Mouse (Mus musculus): ENCODE measurements around the gene Eif2b4. TPM values are rescaled to one million over a fixed set of nuclear protein-coding genes. Genes with fewer than 3 reads are reported as not detected.
A peak's percentile ranks its signal among the peaks of the same experiment; 100 is the strongest.

The Eif2b4 gene
- polyA plus RNA-seq (2014; fragmentation: Nextera tagmentation; extraction: Ambion mirVana), result 52.5 and 60.2 TPM in 2 replicates

- H3K4me3 ChIP-seq (ENCODE audit: low read depth, low read length), result peak within 1 kb of the TSS; percentile 88
- peaks cover 14% of the 10 kb centered on the region; the same call in 1 of the 2 replicates for H3K4me1 ChIP-seq (ENCODE audit: control insufficient read depth, insufficient read depth, low read length)
- H3K36me3 ChIP-seq (ENCODE audit: control insufficient read depth, insufficient read depth, low read length), result peaks cover 58% of the 10 kb centered on the region
- H3K4me2 ChIP-seq (replicated peaks; ENCODE audit: low read depth, low read length), result peak within 1 kb of the TSS; percentile 78
- H3K27ac ChIP-seq (ENCODE audit: low read length), result peak within 1 kb of the TSS; percentile 80
- H3K27me3 ChIP-seq (ENCODE audit: control insufficient read depth, insufficient read depth, low read length), result no peaks in the 10 kb centered on the region
- under 1% methylated on average over 48 of the region's 48 CpGs for whole genome bisulfite sequencing
- H3K9me3 ChIP-seq (ENCODE audit: control insufficient read depth, low read depth, low read length), result no peaks in the 10 kb centered on the region
- H3K9ac ChIP-seq (replicated peaks; ENCODE audit: low read depth, low read length), result peak within 1 kb of the TSS; percentile 69
- peak; percentile 95 for ATAC-seq (ENCODE audit: insufficient number of reproducible peaks, insufficient read depth, low FRiP score, low read depth)
Measured at GRCm38 (mm10) chr5:31192939-31193630, at the start of gene Eif2b4, which contains the start of gene Snx17. Eif2b4 (minus strand) TSS chr5:31193430. Snx17 (plus strand) TSS chr5:31193227.

- Histone ChIP-seq H3K9ac (replicated peaks; ENCODE audit: low read depth, low read length) (peak overlapping the region; percentile 0; the same call in 1 of the 2 replicates), H3K36me3 (ENCODE audit: control insufficient read depth, insufficient read depth, low read length) (peaks cover 36% of the 10 kb centered on the region), H3K9me3 (ENCODE audit: control insufficient read depth, low read depth, low read length) (no peaks in the 10 kb centered on the region), H3K4me2 (replicated peaks; ENCODE audit: low read depth, low read length) (peak overlapping the region; percentile 71), H3K4me3 (ENCODE audit: low read depth, low read length) (peak overlapping the region; percentile 91), H3K27me3 (ENCODE audit: control insufficient read depth, insufficient read depth, low read length) (no peaks in the 10 kb centered on the region), H3K27ac (ENCODE audit: low read length) (no peak overlapping the region), H3K4me1 (ENCODE audit: control insufficient read depth, insufficient read depth, low read length) (peaks cover 5% of the 10 kb centered on the region; the same call in 1 of the 2 replicates)
- ATAC-seq (ENCODE audit: insufficient number of reproducible peaks, insufficient read depth, low FRiP score, low read depth), result no peak
- WGBS, result 23% methylated on average over 10 of the region's 10 CpGs
Measured at GRCm38 (mm10) chr5:31242191-31242590, 49.0 kb upstream of the Eif2b4 start.

- peaks cover 5% of the 10 kb centered on the region; the same call in 1 of the 2 replicates for H3K4me1 ChIP-seq (ENCODE audit: control insufficient read depth, insufficient read depth, low read length)
- H3K9me3 ChIP-seq (ENCODE audit: control insufficient read depth, low read depth, low read length), result no peaks in the 10 kb centered on the region
- peak overlapping the region; percentile 71 for H3K4me2 ChIP-seq (replicated peaks; ENCODE audit: low read depth, low read length)
- no peak for ATAC-seq (ENCODE audit: insufficient number of reproducible peaks, insufficient read depth, low FRiP score, low read depth)
- peak overlapping the region; percentile 98 for H3K27ac ChIP-seq (ENCODE audit: low read length)
- no peaks in the 10 kb centered on the region for H3K27me3 ChIP-seq (ENCODE audit: control insufficient read depth, insufficient read depth, low read length)
- 1% methylated on average over 13 of the region's 13 CpGs for WGBS
- peak overlapping the region; percentile 99 for H3K9ac ChIP-seq (replicated peaks; ENCODE audit: low read depth, low read length)
- H3K4me3 ChIP-seq (ENCODE audit: low read depth, low read length), result peak overlapping the region; percentile 91
- peaks cover 30% of the 10 kb centered on the region for H3K36me3 ChIP-seq (ENCODE audit: control insufficient read depth, insufficient read depth, low read length)
Measured at GRCm38 (mm10) chr5:31241522-31242034, 48.3 kb upstream of the Eif2b4 start.

- Histone ChIP-seq H3K4me1 (ENCODE audit: control insufficient read depth, insufficient read depth, low read length) (peaks cover 5% of the 10 kb centered on the region; the same call in 1 of the 2 replicates), H3K36me3 (ENCODE audit: control insufficient read depth, insufficient read depth, low read length) (peaks cover 23% of the 10 kb centered on the region), H3K27me3 (ENCODE audit: control insufficient read depth, insufficient read depth, low read length) (no peaks in the 10 kb centered on the region), H3K9me3 (ENCODE audit: control insufficient read depth, low read depth, low read length) (no peaks in the 10 kb centered on the region), H3K27ac (ENCODE audit: low read length) (peak within 1 kb of the TSS; percentile 98), H3K4me3 (ENCODE audit: low read depth, low read length) (peak within 1 kb of the TSS; percentile 91), H3K4me2 (replicated peaks; ENCODE audit: low read depth, low read length) (peak within 1 kb of the TSS; percentile 71), H3K9ac (replicated peaks; ENCODE audit: low read depth, low read length) (peak within 1 kb of the TSS; percentile 99)
- under 1% methylated on average over 94 of the region's 103 CpGs for WGBS
- peak; percentile 98 for ATAC-seq (ENCODE audit: insufficient number of reproducible peaks, insufficient read depth, low FRiP score, low read depth)
Measured at GRCm38 (mm10) chr5:31240637-31241521, 47.6 kb upstream of the Eif2b4 start, which contains the start of the genes Nrbp1 and Gm9970. Nrbp1 (plus strand) TSS chr5:31240864. Gm9970 (minus strand) TSS chr5:31241232.

GRCm38 (mm10) chr5:31226641-31227040 lies 33.4 kb upstream of the Eif2b4 start:
- Histone ChIP-seq H3K9me3 (ENCODE audit: control insufficient read depth, low read depth, low read length) (no peaks in the 10 kb centered on the region), H3K36me3 (ENCODE audit: control insufficient read depth, insufficient read depth, low read length) (no peaks in the 10 kb centered on the region), H3K27ac (ENCODE audit: low read length) (no peak overlapping the region), H3K27me3 (ENCODE audit: control insufficient read depth, insufficient read depth, low read length) (no peaks in the 10 kb centered on the region), H3K4me1 (ENCODE audit: control insufficient read depth, insufficient read depth, low read length) (no peaks in the 10 kb centered on the region), H3K4me2 (replicated peaks; ENCODE audit: low read depth, low read length) (no peak overlapping the region), H3K9ac (replicated peaks; ENCODE audit: low read depth, low read length) (no peak overlapping the region), H3K4me3 (ENCODE audit: low read depth, low read length) (no peak overlapping the region)
- no peak for ATAC-seq (ENCODE audit: insufficient number of reproducible peaks, insufficient read depth, low FRiP score, low read depth)
- 75% methylated on average over 1 of the region's 1 CpGs for WGBS

GRCm38 (mm10) chr5:31222696-31223095 lies 29.5 kb upstream of the Eif2b4 start:
- no peak for ATAC-seq (ENCODE audit: insufficient number of reproducible peaks, insufficient read depth, low FRiP score, low read depth)
- H3K4me1 ChIP-seq (ENCODE audit: control insufficient read depth, insufficient read depth, low read length), result 0 out of 2 replicates have a peak, but pooled peaks cover 4% of the 10 kb centered on the region
- H3K27ac ChIP-seq (ENCODE audit: low read length), result no peak overlapping the region
- no peaks in the 10 kb centered on the region for H3K9me3 ChIP-seq (ENCODE audit: control insufficient read depth, low read depth, low read length)
- H3K9ac ChIP-seq (replicated peaks; ENCODE audit: low read depth, low read length), result no peak overlapping the region
- H3K27me3 ChIP-seq (ENCODE audit: control insufficient read depth, insufficient read depth, low read length), result no peaks in the 10 kb centered on the region
- WGBS, result 93% methylated on average over 9 of the region's 9 CpGs
- H3K4me3 ChIP-seq (ENCODE audit: low read depth, low read length), result no peak overlapping the region
- no peaks in the 10 kb centered on the region for H3K36me3 ChIP-seq (ENCODE audit: control insufficient read depth, insufficient read depth, low read length)
- no peak overlapping the region for H3K4me2 ChIP-seq (replicated peaks; ENCODE audit: low read depth, low read length)

- 16% methylated on average over 11 of the region's 11 CpGs for WGBS
Measured at GRCm38 (mm10) chr5:31221304-31221945, 28.2 kb upstream of the Eif2b4 start.

More at GRCm38 (mm10) chr5:31221304-31221945, 28.2 kb upstream of the Eif2b4 start:
- H3K9ac ChIP-seq (replicated peaks; ENCODE audit: low read depth, low read length), result peak overlapping the region; percentile 80
- H3K4me2 ChIP-seq (replicated peaks; ENCODE audit: low read depth, low read length), result peak overlapping the region; percentile 80
- H3K9me3 ChIP-seq (ENCODE audit: control insufficient read depth, low read depth, low read length), result no peaks in the 10 kb centered on the region
- peak overlapping the region; percentile 92 for H3K27ac ChIP-seq (ENCODE audit: low read length)
- no peaks in the 10 kb centered on the region for H3K36me3 ChIP-seq (ENCODE audit: control insufficient read depth, insufficient read depth, low read length)
- H3K4me1 ChIP-seq (ENCODE audit: control insufficient read depth, insufficient read depth, low read length), result 0 out of 2 replicates have a peak, but pooled peaks cover 4% of the 10 kb centered on the region
- peak overlapping the region; percentile 100 for H3K4me3 ChIP-seq (ENCODE audit: low read depth, low read length)
- no peak for ATAC-seq (ENCODE audit: insufficient number of reproducible peaks, insufficient read depth, low FRiP score, low read depth)
- H3K27me3 ChIP-seq (ENCODE audit: control insufficient read depth, insufficient read depth, low read length), result no peaks in the 10 kb centered on the region
